Mouse (Mus musculus) mammary gland, adult 2 months (tissue): ENCODE results near the gene Ifne. TPM values are rescaled to one million over a fixed set of nuclear protein-coding genes. Genes with fewer than 3 reads are reported as not detected.

Experiments used
- polyA plus RNA-seq: library from polyadenylated mRNA; depleted of rRNA; stranded (reverse); fragments of >200 nt; gene quantifications from 2 replicates; pipeline ENCODE4 v1.2.3, GENCODE M21; 2012; ENCODE audit warnings: low replicate concordance; rRNA removed

Gene Ifne
- not detected in 2 replicates for polyA plus RNA-seq

DNA sequence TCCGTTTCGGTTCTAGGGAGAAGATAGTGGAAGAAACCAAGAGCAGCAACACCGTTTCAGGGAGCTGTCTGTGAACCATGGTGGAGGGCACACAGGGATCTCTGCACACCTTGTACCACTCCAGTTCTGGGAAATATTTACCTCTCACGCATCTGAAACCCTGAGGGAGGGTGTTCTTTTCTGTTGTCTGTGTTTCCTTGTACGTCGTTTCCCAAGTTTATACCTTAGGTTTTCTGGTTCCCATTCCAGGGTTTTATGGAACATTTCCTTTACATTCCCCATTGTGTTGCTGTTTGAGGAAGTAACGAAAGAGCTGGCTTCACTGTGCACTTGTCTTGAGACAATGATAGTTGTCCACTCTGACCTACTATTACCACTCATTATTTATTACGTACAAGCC lies at the start of gene Ifne:
Gene Ifne (minus strand): TSS at position 101 of the 400 bp plus-strand sequence.

DNA sequence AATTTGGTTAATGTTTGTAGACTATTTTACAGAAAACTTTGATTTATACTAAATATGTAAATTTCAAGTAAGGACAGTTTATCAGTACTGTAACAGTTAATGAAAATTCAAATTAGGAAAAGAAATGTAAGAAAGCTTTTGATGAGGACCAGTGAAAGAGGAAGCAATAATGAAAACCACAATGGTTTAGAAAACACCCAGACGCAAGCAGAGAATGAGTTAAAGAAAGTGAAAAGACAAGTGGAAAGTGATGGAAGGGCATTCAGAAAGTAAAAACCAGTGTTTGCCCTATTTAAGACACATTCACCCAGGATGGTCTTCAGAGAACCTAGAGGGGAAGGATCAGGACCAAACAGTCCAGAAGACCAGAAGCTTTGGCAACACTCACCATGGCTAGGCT lies 30.3 kb downstream of the Ifne start, which contains the start of gene Ifna1:
Gene Ifna1 (plus strand): TSS at position 390 of the 400 bp plus-strand sequence.

DNA sequence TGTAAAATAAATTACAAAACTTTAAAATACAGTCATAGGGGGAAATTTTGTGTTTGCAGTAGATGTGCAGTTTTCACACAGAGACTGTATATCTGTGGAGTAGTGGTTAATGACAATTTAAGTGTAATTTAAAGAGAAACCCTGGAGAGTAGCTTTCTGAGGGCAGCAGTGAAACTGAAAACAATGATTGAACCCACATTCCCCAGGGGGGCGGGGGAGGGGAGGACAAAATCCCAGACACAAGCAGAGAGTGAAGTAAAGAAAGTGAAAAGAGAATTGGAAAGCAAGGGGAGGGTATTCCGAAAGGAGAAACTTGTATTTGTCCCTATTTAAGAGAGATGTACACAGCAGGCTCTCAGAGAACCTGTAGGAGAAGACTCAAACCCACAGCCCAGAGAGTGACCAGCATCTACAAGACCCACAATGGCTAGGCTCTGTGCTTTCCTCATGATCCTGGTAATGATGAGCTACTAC lies 38.5 kb downstream of the Ifne start, which contains the start of gene Ifna4:
Gene Ifna4 (plus strand): TSS at position 424 of the 474 bp plus-strand sequence.

DNA sequence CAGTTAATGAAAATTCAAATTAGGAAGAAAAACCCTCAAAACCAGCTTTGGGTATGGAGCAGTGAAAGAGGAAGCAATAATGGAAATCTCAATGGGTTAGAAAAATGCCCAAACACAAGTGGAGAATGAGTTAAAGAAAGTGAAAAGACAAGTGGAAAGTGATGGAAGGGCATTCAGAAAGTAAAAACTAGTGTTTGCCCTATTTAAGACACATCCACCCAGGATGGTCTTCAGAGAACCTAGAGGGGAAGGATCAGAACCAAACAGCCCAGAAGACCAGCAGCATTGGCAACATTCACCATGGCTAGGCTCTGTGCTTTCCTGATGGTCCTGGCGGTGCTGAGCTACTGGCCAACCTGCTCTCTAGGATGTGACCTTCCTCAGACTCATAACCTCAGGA lies 44.8 kb downstream of the Ifne start, which contains the start of gene Ifna5:
Gene Ifna5 (plus strand): TSS at position 301 of the 400 bp plus-strand sequence.

Other genes starting within 250 kb of the Ifne start
- gene C87499, start 245.8 kb downstream of the Ifne start, polyA plus RNA-seq: not detected in 2 replicates
- gene Ifna13, start 235.7 kb downstream of the Ifne start, polyA plus RNA-seq: not detected in 2 replicates
- gene Ifna16, start 203.3 kb downstream of the Ifne start, polyA plus RNA-seq: not detected in 2 replicates
- gene Ifna2, start 196.3 kb downstream of the Ifne start, polyA plus RNA-seq: not detected in 2 replicates
- gene Ifnab, start 188.8 kb downstream of the Ifne start, polyA plus RNA-seq: not detected in 2 replicates
- 0.43 TPM in 1 of 2 replicates, not detected in the other for gene Gm26566, start 158.4 kb downstream of the Ifne start, polyA plus RNA-seq
- 16.8 and 23.2 TPM in 2 replicates for gene Klhl9, start 157.7 kb downstream of the Ifne start, polyA plus RNA-seq
- not detected in 2 replicates for gene Gm13271, start 125.3 kb downstream of the Ifne start, polyA plus RNA-seq
- gene Gm13283, start 120.1 kb downstream of the Ifne start, polyA plus RNA-seq: 0.17 and 0.27 TPM in 2 replicates
- gene Gm13290, start 106.4 kb downstream of the Ifne start, polyA plus RNA-seq: not detected in 2 replicates
- gene Gm13289, start 103.3 kb downstream of the Ifne start, polyA plus RNA-seq: not detected in 2 replicates
- not detected in 2 replicates for gene Gm13272, start 100.4 kb downstream of the Ifne start, polyA plus RNA-seq
- gene Ifnz, start 98.1 kb downstream of the Ifne start, polyA plus RNA-seq: 0.07 TPM in 1 of 2 replicates, not detected in the other
- not detected in 2 replicates for gene Gm13276, start 94.5 kb downstream of the Ifne start, polyA plus RNA-seq
- not detected in 2 replicates for gene Gm13277, start 91.6 kb downstream of the Ifne start, polyA plus RNA-seq
- gene Gm13278, start 88.7 kb downstream of the Ifne start, polyA plus RNA-seq: not detected in 2 replicates
- not detected in 2 replicates for gene Gm13275, start 85.7 kb downstream of the Ifne start, polyA plus RNA-seq
- not detected in 2 replicates for gene Gm13279, start 82.8 kb downstream of the Ifne start, polyA plus RNA-seq
- gene Gm13285, start 80.5 kb downstream of the Ifne start, polyA plus RNA-seq: not detected in 2 replicates
- not detected in 2 replicates for gene Gm13287, start 76.9 kb downstream of the Ifne start, polyA plus RNA-seq
- gene Gm13288, start 74.7 kb downstream of the Ifne start, polyA plus RNA-seq: not detected in 2 replicates
- not detected in 2 replicates for gene Ifna7, start 64.0 kb downstream of the Ifne start, polyA plus RNA-seq
- not detected in 2 replicates for gene Ifna11, start 60.2 kb downstream of the Ifne start, polyA plus RNA-seq
- gene Ifna6, start 52.8 kb downstream of the Ifne start, polyA plus RNA-seq: not detected in 2 replicates
- gene Ifna5, start 44.7 kb downstream of the Ifne start, polyA plus RNA-seq: not detected in 2 replicates
- gene Ifna4, start 38.3 kb downstream of the Ifne start, polyA plus RNA-seq: not detected in 2 replicates
- not detected in 2 replicates for gene Ifna1, start 30.1 kb downstream of the Ifne start, polyA plus RNA-seq